Mouse (Mus musculus) heart, embryonic 11.5 days (tissue): ENCODE measurements around the gene Ldlrad1. TPM values are rescaled to one million over a fixed set of nuclear protein-coding genes. Genes with fewer than 3 reads are reported as not detected.

ENCODE experiments used
- ATAC-seq: fragments of 200-750 bp; cut with Nextera tagmentation; replicated peaks from 2 replicates; pipeline ENCODE4 v1.8.0; 2017; ENCODE audit warnings: moderate library complexity; ENCODE audit not compliant: insufficient number of reproducible peaks, low FRiP score, low TSS enrichment
- H3K27ac ChIP-seq: fragments of 300-500 bp; sonication (generic); 2 replicates; pipeline ENCODE4 v1.5.1; 2014; ENCODE audit warnings: mild to moderate bottlenecking, low read depth, low read length
- H3K27me3 ChIP-seq: fragments of 300-500 bp; sonication (generic); 2 replicates; pipeline ENCODE4 v1.6.1; 2014; ENCODE audit warnings: mild to moderate bottlenecking, low read length, mixed read lengths; ENCODE audit not compliant: control insufficient read depth, insufficient read depth
- H3K36me3 ChIP-seq: fragments of 300-500 bp; sonication (generic); 2 replicates; pipeline ENCODE4 v1.6.1; 2014; ENCODE audit warnings: mild to moderate bottlenecking, low read length, moderate library complexity, mixed read lengths; ENCODE audit not compliant: control insufficient read depth, insufficient read depth
- H3K4me1 ChIP-seq: fragments of 300-500 bp; sonication (generic); 2 replicates; pipeline ENCODE4 v1.6.1; 2014; ENCODE audit warnings: low read length; ENCODE audit not compliant: control insufficient read depth, insufficient read depth
- H3K4me2 ChIP-seq: fragments of 300-500 bp; sonication (generic); 2 replicates; pipeline ENCODE4 v1.6.1; 2014; ENCODE audit warnings: mild to moderate bottlenecking, moderate library complexity
- H3K4me3 ChIP-seq: fragments of 300-500 bp; sonication (generic); 2 replicates; pipeline ENCODE4 v1.5.1; 2014; ENCODE audit warnings: low read depth, low read length
- H3K9ac ChIP-seq: fragments of 300-500 bp; sonication (generic); 2 replicates; pipeline ENCODE4 v1.6.1; 2014; ENCODE audit warnings: mild to moderate bottlenecking, low read depth, low read length, moderate library complexity
- H3K9me3 ChIP-seq: fragments of 300-500 bp; sonication (generic); replicated peaks from 2 replicates; pipeline ENCODE4 v1.6.1; 2016; ENCODE audit warnings: low read length; ENCODE audit not compliant: control insufficient read depth
- WGBS: fragments of 180-500 bp; shearing (Covaris S2); extraction: QIAGEN DNeasy Blood & Tissue Kit; methylation state at CpG from one replicate; pipeline ENCODE4 v1.1.7; 2014; ENCODE audit not compliant: insufficient replicate concordance; 5-methylcytosine and 5-hydroxymethylcytosine counted together
- polyA plus RNA-seq: library from polyadenylated mRNA; unstranded; fragments of >200 nt; fragmentation: Nextera tagmentation; extraction: Ambion mirVana; gene quantifications from 2 replicates; pipeline ENCODE4 v1.2.1, GENCODE M21; 2014

Ldlrad1 gene
- polyA plus RNA-seq, 1 experiment from 2014 or later: not detected

GRCm38 (mm10) chr4:107254414-107254813, 45.4 kb downstream of the Ldlrad1 start:
- no peak for ATAC-seq
- 0 out of 2 replicates have a peak overlapping the region, but pooled peaks have one; percentile 79 for H3K27ac ChIP-seq
- H3K4me2 ChIP-seq: peak overlapping the region; percentile 83
- H3K9me3 ChIP-seq: no peaks in the 10 kb centered on the region
- 24% methylated on average over 3 of the region's 3 CpGs for WGBS
- no peaks in the 10 kb centered on the region for H3K27me3 ChIP-seq
- peak overlapping the region; percentile 77 for H3K4me3 ChIP-seq
- H3K9ac ChIP-seq: peak overlapping the region; percentile 82
- peaks cover 20% of the 10 kb centered on the region for H3K4me1 ChIP-seq
- no peaks in the 10 kb centered on the region for H3K36me3 ChIP-seq

GRCm38 (mm10) chr4:107260001-107260400, 51.0 kb downstream of the Ldlrad1 start:
- no peak overlapping the region for H3K9ac ChIP-seq
- WGBS: 41% methylated on average over 4 of the region's 4 CpGs
- H3K27me3 ChIP-seq: no peaks in the 10 kb centered on the region
- no peak overlapping the region for H3K27ac ChIP-seq
- ATAC-seq: no peak
- H3K4me3 ChIP-seq: no peak overlapping the region
- no peaks in the 10 kb centered on the region for H3K4me1 ChIP-seq
- H3K4me2 ChIP-seq: no peak overlapping the region
- H3K36me3 ChIP-seq: peaks cover 7% of the 10 kb centered on the region
- 0 out of 2 replicates have a peak, but pooled peaks cover 3% of the 10 kb centered on the region for H3K9me3 ChIP-seq

Other genes starting within 250 kb of the Ldlrad1 start
- 108 and 113 TPM in 2 replicates for gene Mrpl37, start 142.3 kb upstream of the Ldlrad1 start, polyA plus RNA-seq
- 3.2 and 3.7 TPM in 2 replicates for gene Cyb5rl, start 142.2 kb upstream of the Ldlrad1 start, polyA plus RNA-seq
- gene Cdcp2, start 112.3 kb upstream of the Ldlrad1 start, polyA plus RNA-seq: not detected in 2 replicates
- 302 and 326 TPM in 2 replicates for gene Tmem59, start 30.8 kb upstream of the Ldlrad1 start, polyA plus RNA-seq
- gene Tceanc2, start 30.1 kb upstream of the Ldlrad1 start, polyA plus RNA-seq: 19.0 and 19.6 TPM in 2 replicates
- gene Lrrc42, start 44.4 kb downstream of the Ldlrad1 start, polyA plus RNA-seq: 70.4 and 79.3 TPM in 2 replicates
- 35.1 and 38.7 TPM in 2 replicates for gene Hspb11, start 44.4 kb downstream of the Ldlrad1 start, polyA plus RNA-seq
- gene Dio1, start 98.0 kb downstream of the Ldlrad1 start, polyA plus RNA-seq: not detected in 2 replicates
- 41.6 and 43.8 TPM in 2 replicates for gene Yipf1, start 105.2 kb downstream of the Ldlrad1 start, polyA plus RNA-seq
- gene Ndc1, start 158.6 kb downstream of the Ldlrad1 start, polyA plus RNA-seq: 32.6 and 38.4 TPM in 2 replicates
- gene Glis1, start 225.4 kb downstream of the Ldlrad1 start, polyA plus RNA-seq: 0.80 and 0.94 TPM in 2 replicates